Mouse (Mus musculus) liver, postnatal 0 days (tissue): Measurements from ENCODE around the gene Nsf.

Experiments
- CTCF ChIP-seq: sonication (generic); IDR thresholded peaks from 2 replicates; pipeline ENCODE4 v1.5.1; 2016; ENCODE audit warnings: antibody characterized with exemption, low read depth
- EP300 ChIP-seq: IDR thresholded peaks from 2 replicates; pipeline ENCODE4 v1.6.1; 2016; ENCODE audit warnings: antibody characterized with exemption, low read depth, mild to moderate bottlenecking

DNA sequence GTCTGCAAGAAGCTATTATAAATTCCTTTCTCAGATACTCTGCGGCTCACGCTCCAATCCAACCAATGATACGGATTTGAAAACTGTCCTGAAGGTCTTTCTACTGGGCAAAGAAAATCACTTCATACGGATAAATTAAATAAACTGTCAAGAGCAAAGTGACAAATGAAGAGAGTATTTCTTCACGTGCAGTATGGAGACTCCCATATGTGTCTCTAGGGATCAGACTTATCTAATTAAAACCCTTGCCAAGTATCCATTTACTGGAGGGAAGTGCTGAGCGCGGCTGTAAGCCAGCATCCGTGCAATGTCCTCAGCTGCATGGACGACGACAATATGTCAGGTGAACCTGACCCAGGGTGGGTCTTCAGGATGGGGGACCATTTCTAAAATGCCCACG, 44.0 kb downstream of the Nsf start:
- TF ChIP-seq CTCF = no peak
- TF ChIP-seq EP300 = no peak
